Mouse (Mus musculus) lung, postnatal 25 days (tissue): Measurements from ENCODE around the gene Fut8.
A peak's percentile ranks its signal among the peaks of the same experiment; 100 is the strongest.
"Not testable (repeated sequence)": the region's sequence is repeated elsewhere in the genome, so short reads cannot be mapped to it uniquely, and the experiment has no call there.

Experiments used
- DNase-seq: peaks from one replicate; pipeline ENCODE4 v3.0.0; 2022; ENCODE audit warnings: low spot score

Gene Fut8

GRCm38 (mm10) chr12:77222272-77222874 lies 15.6 kb upstream of the Fut8 start:
- no peak for DNase-seq

- peak; percentile 20 for DNase-seq
These were observed 14.3 kb upstream of the Fut8 start for GRCm38 (mm10) chr12:77223595-77223994.

GRCm38 (mm10) chr12:77224121-77224520 lies 13.8 kb upstream of the Fut8 start:
- no peak for DNase-seq

GRCm38 (mm10) chr12:77224891-77225290 lies 13.0 kb upstream of the Fut8 start:
- no peak for DNase-seq

GRCm38 (mm10) chr12:77225727-77226126 lies 12.2 kb upstream of the Fut8 start:
- DNase-seq = no peak

- DNase-seq = no peak
These were observed 2.0 kb upstream of the Fut8 start for GRCm38 (mm10) chr12:77235958-77236357.

- DNase-seq = peak; percentile 93
These were observed 835 bp downstream of the Fut8 start for GRCm38 (mm10) chr12:77238531-77239389.

GRCm38 (mm10) chr12:77239390-77240061 lies 1.6 kb downstream of the Fut8 start:
- DNase-seq = peak; percentile 7

GRCm38 (mm10) chr12:77240372-77240771 lies 2.4 kb downstream of the Fut8 start:
- DNase-seq = no peak

GRCm38 (mm10) chr12:77240839-77241238 lies 2.9 kb downstream of the Fut8 start:
- DNase-seq = peak; percentile 14

- DNase-seq = peak; percentile 14
These were observed 24.7 kb downstream of the Fut8 start for GRCm38 (mm10) chr12:77262650-77263049.

GRCm38 (mm10) chr12:77263816-77264215 lies 25.9 kb downstream of the Fut8 start:
- no peak for DNase-seq

- DNase-seq = peak; percentile 0
These were observed 32.8 kb downstream of the Fut8 start for GRCm38 (mm10) chr12:77270694-77271093.

- no peak for DNase-seq
These were observed 50.6 kb downstream of the Fut8 start for GRCm38 (mm10) chr12:77288507-77288906.

GRCm38 (mm10) chr12:77291017-77291416 lies 53.1 kb downstream of the Fut8 start:
- DNase-seq = no peak

- not testable (repeated sequence) for DNase-seq
These were observed 53.9 kb downstream of the Fut8 start for GRCm38 (mm10) chr12:77291864-77292263.

GRCm38 (mm10) chr12:77292375-77293258 lies 54.7 kb downstream of the Fut8 start:
- DNase-seq = no peak

- no peak for DNase-seq
These were observed 58.2 kb downstream of the Fut8 start for GRCm38 (mm10) chr12:77296119-77296518.

GRCm38 (mm10) chr12:77297114-77297513 lies 59.2 kb downstream of the Fut8 start:
- no peak for DNase-seq

- no peak for DNase-seq
These were observed 59.9 kb downstream of the Fut8 start for GRCm38 (mm10) chr12:77297858-77298257.

GRCm38 (mm10) chr12:77302011-77302410 lies 64.1 kb downstream of the Fut8 start:
- no peak for DNase-seq

GRCm38 (mm10) chr12:77303367-77303766 lies 65.4 kb downstream of the Fut8 start:
- DNase-seq = no peak
